In genomic region chr2:70262565-70263082, GRCm38 (mm10) we compare ENCODE assay signal across 11 mouse cellular contexts.
DNase-seq lines count a peak whose midpoint lies in the region; ATAC-seq and TF ChIP-seq lines count a peak whose summit lies in the region.
"Had no signal": no experiment of that assay in that cellular context is flagged by ENCODE, and none has a peak within 500 bp of the region (broad histone marks: within the 10 kb centered on the region; RNA-seq: fewer than 3 reads in every experiment).

No protein-coding gene starts in this region.

- peaks cover 21% of the 10 kb centered on the region for H3K27me3 ChIP-seq in heart, embryonic 13.5 days (replicated peaks)
- no peaks in the 10 kb centered on the region for H3K27me3 ChIP-seq in forebrain, postnatal 0 days (ENCODE audit: insufficient read depth, low read length)
- H3K27me3 ChIP-seq in stomach, postnatal 0 days (ENCODE audit: control insufficient read depth, insufficient read depth, low read length), result no peaks in the 10 kb centered on the region
- H3K27me3 ChIP-seq: CH12.LX; liver, embryonic 15.5 days had no signal

- no peak for DNase-seq in heart, adult 8-10 months (ENCODE audit: low spot score)
- peak; percentile 19 for DNase-seq in ES-CJ7 (ENCODE audit: low read depth, low spot score)
- peak; percentile 39 for DNase-seq in forebrain, postnatal 0 days
- peak; percentile 4 for DNase-seq in lung, postnatal 14 days
- DNase-seq in stomach, postnatal 0 days (ENCODE audit: low spot score), result no peak
- DNase-seq in urinary bladder, postnatal 4 days (ENCODE audit: low spot score in 2 of 2), result no peak
- DNase-seq: cerebellum, postnatal 36 days had no signal

- TF ChIP-seq EP300 in stomach, postnatal 0 days (optimal IDR thresholded peaks at IDR 0.05), result no peak

- no peak for ATAC-seq in heart, embryonic 13.5 days (ENCODE audit: extremely low read depth, insufficient number of reproducible peaks, low FRiP score, low TSS enrichment)
- ATAC-seq in forebrain, postnatal 0 days, result peak; percentile 24; the same call in 1 of the 2 replicates
- no peak for ATAC-seq in erythroid progenitor cell, adult 5-6 weeks (replicated peaks; ENCODE audit: low FRiP score, poor library complexity, severe bottlenecking)
- ATAC-seq in stomach, postnatal 0 days (ENCODE audit: low FRiP score, low TSS enrichment), result no peak

- H3K4me1 ChIP-seq in heart, embryonic 13.5 days, result peaks cover 14% of the 10 kb centered on the region
- H3K4me1 ChIP-seq in forebrain, postnatal 0 days (ENCODE audit: insufficient read depth), result peaks cover 8% of the 10 kb centered on the region; the same call in 1 of the 2 replicates
- H3K4me1 ChIP-seq in stomach, postnatal 0 days (replicated peaks; ENCODE audit: control insufficient read depth, insufficient read depth), result no peaks in the 10 kb centered on the region
- H3K4me1 ChIP-seq: liver, embryonic 15.5 days had no signal

- H3K36me3 ChIP-seq in heart, embryonic 13.5 days, result no peaks in the 10 kb centered on the region
- no peaks in the 10 kb centered on the region for H3K36me3 ChIP-seq in forebrain, postnatal 0 days (ENCODE audit: insufficient read depth)
- H3K36me3 ChIP-seq in stomach, postnatal 0 days (ENCODE audit: control insufficient read depth, insufficient read depth, low read length), result no peaks in the 10 kb centered on the region
- H3K36me3 ChIP-seq: liver, embryonic 15.5 days had no signal

- no peaks in the 10 kb centered on the region for H3K9me3 ChIP-seq in heart, embryonic 13.5 days
- H3K9me3 ChIP-seq in forebrain, postnatal 0 days (ENCODE audit: low read length), result no peaks in the 10 kb centered on the region
- H3K9me3 ChIP-seq in stomach, postnatal 0 days (ENCODE audit: control insufficient read depth, low read length), result no peaks in the 10 kb centered on the region
- H3K9me3 ChIP-seq: liver, embryonic 15.5 days had no signal

- TF ChIP-seq CTCF in forebrain, postnatal 0 days (IDR thresholded peaks at IDR 0.05; ENCODE audit: low read depth), result no peak
- no peak for TF ChIP-seq CTCF in stomach, postnatal 0 days (IDR thresholded peaks at IDR 0.05; ENCODE audit: low read depth)

- peak overlapping the region; percentile 54 for H3K27ac ChIP-seq in heart, embryonic 13.5 days (replicated peaks)
- no peak overlapping the region for H3K27ac ChIP-seq in forebrain, postnatal 0 days (ENCODE audit: low read depth, low read length)
- no peak overlapping the region for H3K27ac ChIP-seq in stomach, postnatal 0 days (replicated peaks)
- H3K27ac ChIP-seq: liver, embryonic 15.5 days had no signal

- peak overlapping the region; percentile 24 for H3K4me2 ChIP-seq in heart, embryonic 13.5 days
- no peak overlapping the region for H3K4me2 ChIP-seq in forebrain, postnatal 0 days (ENCODE audit: low read depth)
- no peak overlapping the region for H3K4me2 ChIP-seq in stomach, postnatal 0 days (replicated peaks; ENCODE audit: low read depth)
- H3K4me2 ChIP-seq: liver, embryonic 15.5 days had no signal

- H3K9ac ChIP-seq in heart, embryonic 13.5 days, result 0 out of 2 replicates have a peak overlapping the region, but pooled peaks have one; percentile 10
- H3K9ac ChIP-seq in forebrain, postnatal 0 days, result no peak overlapping the region; the same call in 1 of the 2 replicates
- H3K9ac ChIP-seq in stomach, postnatal 0 days (ENCODE audit: low read length), result no peak overlapping the region
- H3K9ac ChIP-seq: liver, embryonic 15.5 days had no signal

- 20% methylated on average over 9 of the region's 9 CpGs for WGBS in heart, embryonic 13.5 days
- 41% methylated on average over 9 of the region's 9 CpGs for WGBS in forebrain, postnatal 0 days
- 30% methylated on average over 9 of the region's 9 CpGs for WGBS in stomach, postnatal 0 days

- H3K4me3 ChIP-seq in heart, embryonic 13.5 days, result no peak overlapping the region
- H3K4me3 ChIP-seq in forebrain, postnatal 0 days (ENCODE audit: low read depth, low read length), result no peak overlapping the region
- H3K4me3 ChIP-seq in stomach, postnatal 0 days (ENCODE audit: low read depth, low read length), result no peak overlapping the region
- H3K4me3 ChIP-seq: liver, embryonic 15.5 days had no signal

Comparison
In these comparisons a context has a peak if more than half of its experiments do, and no peak if none do; other contexts are left out.
1. DNase-seq: peak in ES-CJ7 (single experiment), forebrain, postnatal 0 days (single experiment) and lung, postnatal 14 days (single experiment); none in heart, adult 8-10 months (single experiment), stomach, postnatal 0 days (single experiment) and urinary bladder, postnatal 4 days (0 of 2).